Mouse (Mus musculus): ENCODE measurements around the gene Gm17577. TPM values are rescaled to one million over a fixed set of nuclear protein-coding genes. Genes with fewer than 3 reads are reported as not detected.
"Not testable (repeated sequence)": the region's sequence is repeated elsewhere in the genome, so short reads cannot be mapped to it uniquely, and the experiment has no call there.

Gene Gm17577
- polyA plus RNA-seq (2014; fragmentation: Nextera tagmentation; extraction: Ambion mirVana): not detected in 2 replicates

GRCm38 (mm10) chrX:123246807-123247206 is at the start of gene Gm17577:
Gene Gm17577, minus strand, starts transcription at chrX:123246907.
- WGBS: no CpG with 5 or more reads among the region's 3 CpGs
- H3K36me3 ChIP-seq (ENCODE audit: control insufficient read depth, insufficient read depth, low read length); H3K27me3 ChIP-seq (ENCODE audit: control insufficient read depth, insufficient read depth, low read length); H3K9me3 ChIP-seq (ENCODE audit: control insufficient read depth, low read depth, low read length); H3K4me2 ChIP-seq (replicated peaks; ENCODE audit: low read depth, low read length); H3K4me1 ChIP-seq (ENCODE audit: control insufficient read depth, insufficient read depth, low read length); ATAC-seq (ENCODE audit: insufficient number of reproducible peaks, insufficient read depth, low FRiP score, low read depth); H3K27ac ChIP-seq (ENCODE audit: low read length); H3K9ac ChIP-seq (replicated peaks; ENCODE audit: low read depth, low read length); H3K4me3 ChIP-seq (ENCODE audit: low read depth, low read length): not testable (repeated sequence)

- not testable (repeated sequence) for H3K27me3 ChIP-seq (ENCODE audit: control insufficient read depth, insufficient read depth, low read length); H3K4me2 ChIP-seq (replicated peaks; ENCODE audit: low read depth, low read length); ATAC-seq (ENCODE audit: insufficient number of reproducible peaks, insufficient read depth, low FRiP score, low read depth); H3K27ac ChIP-seq (ENCODE audit: low read length); H3K9me3 ChIP-seq (ENCODE audit: control insufficient read depth, low read depth, low read length); H3K9ac ChIP-seq (replicated peaks; ENCODE audit: low read depth, low read length); H3K4me3 ChIP-seq (ENCODE audit: low read depth, low read length); H3K36me3 ChIP-seq (ENCODE audit: control insufficient read depth, insufficient read depth, low read length); H3K4me1 ChIP-seq (ENCODE audit: control insufficient read depth, insufficient read depth, low read length)
- no CpG with 5 or more reads among the region's 1 CpGs for WGBS
Measured at GRCm38 (mm10) chrX:123222381-123222780, 24.3 kb downstream of the Gm17577 start, which contains the start of gene Srsx. Gene Srsx, minus strand, starts transcription at chrX:123222481.

Other genes with a start within 250 kb of the Gm17577 start
- gene Gm17521, start 217.2 kb downstream of the Gm17577 start, polyA plus RNA-seq (2014; fragmentation: Nextera tagmentation; extraction: Ambion mirVana): not detected in 2 replicates
- 10.4 and 15.9 TPM in 2 replicates for gene Cldn34c1, start 143.4 kb downstream of the Gm17577 start, polyA plus RNA-seq (2014; fragmentation: Nextera tagmentation; extraction: Ambion mirVana)
- not detected in 2 replicates for gene Srsx, start 24.4 kb downstream of the Gm17577 start, polyA plus RNA-seq (2014; fragmentation: Nextera tagmentation; extraction: Ambion mirVana)